Mouse (Mus musculus): ENCODE data around the gene Chac1.

GRCm38 (mm10) chr2:119350555-119351486, at the start of gene Chac1:
- TF ChIP-seq POLR2A (IDR thresholded peaks at IDR 0.05; ENCODE audit: borderline replicate concordance, low read depth, low read length), result no peak
- TF ChIP-seq CTCF (IDR thresholded peaks at IDR 0.05; ENCODE audit: low read depth, low read length), result no peak
